Mouse (Mus musculus) kidney, adult 9 months (tissue): ENCODE measurements around the gene Klhl2.

Source experiments
- DNase-seq: peaks from one replicate; pipeline ENCODE4 v3.0.0; 2022

The Klhl2 gene

GRCm38 (mm10) chr8:64849897-64850541 is at the start of gene Klhl2:
Gene Klhl2, minus strand, starts transcription at chr8:64850017.
- peak; percentile 74 for DNase-seq

- DNase-seq, result peak; percentile 40
Observed at GRCm38 (mm10) chr8:64898710-64899109, 48.9 kb upstream of the Klhl2 start.

- DNase-seq, result no peak
Observed at GRCm38 (mm10) chr8:64896731-64897130, 46.9 kb upstream of the Klhl2 start.

- DNase-seq, result peak; percentile 66
Observed at GRCm38 (mm10) chr8:64880619-64881200, 30.9 kb upstream of the Klhl2 start.

- DNase-seq, result peak; percentile 56
Observed at GRCm38 (mm10) chr8:64877630-64878312, 28.0 kb upstream of the Klhl2 start.

GRCm38 (mm10) chr8:64871469-64872165 is 21.8 kb upstream of the Klhl2 start:
- no peak for DNase-seq

GRCm38 (mm10) chr8:64870218-64870617 is 20.4 kb upstream of the Klhl2 start:
- DNase-seq, result no peak

GRCm38 (mm10) chr8:64849091-64849896 is 523 bp downstream of the Klhl2 start:
- DNase-seq, result no peak

- no peak for DNase-seq
Observed at GRCm38 (mm10) chr8:64848245-64848785, 1.5 kb downstream of the Klhl2 start.

GRCm38 (mm10) chr8:64847650-64848049 is 2.2 kb downstream of the Klhl2 start:
- no peak for DNase-seq

GRCm38 (mm10) chr8:64847241-64847640 is 2.6 kb downstream of the Klhl2 start:
- DNase-seq, result no peak

GRCm38 (mm10) chr8:64845314-64845713 is 4.5 kb downstream of the Klhl2 start:
- no peak for DNase-seq

GRCm38 (mm10) chr8:64844043-64844481 is 5.8 kb downstream of the Klhl2 start:
- peak; percentile 41 for DNase-seq

GRCm38 (mm10) chr8:64843168-64843567 is 6.6 kb downstream of the Klhl2 start:
- no peak for DNase-seq

GRCm38 (mm10) chr8:64841747-64842406 is 7.9 kb downstream of the Klhl2 start:
- no peak for DNase-seq

- DNase-seq, result no peak
Observed at GRCm38 (mm10) chr8:64839628-64840027, 10.2 kb downstream of the Klhl2 start.

- no peak for DNase-seq
Observed at GRCm38 (mm10) chr8:64835475-64836122, 14.2 kb downstream of the Klhl2 start.

- DNase-seq, result no peak
Observed at GRCm38 (mm10) chr8:64834071-64834877, 15.5 kb downstream of the Klhl2 start.

GRCm38 (mm10) chr8:64832581-64833135 is 17.2 kb downstream of the Klhl2 start:
- DNase-seq, result no peak

GRCm38 (mm10) chr8:64831656-64832055 is 18.2 kb downstream of the Klhl2 start:
- DNase-seq, result no peak
